Mouse (Mus musculus): Measurements from ENCODE around the gene Zfp944. TPM values are rescaled to one million over a fixed set of nuclear protein-coding genes. Genes with fewer than 3 reads are reported as not detected.
"Not testable (repeated sequence)": the region's sequence is repeated elsewhere in the genome, so short reads cannot be mapped to it uniquely, and the experiment has no call there.

The Zfp944 gene
- 15.3 and 16.7 TPM in 2 replicates for polyA plus RNA-seq (2015; fragmentation: Nextera tagmentation; extraction: Ambion mirVana)

DNA sequence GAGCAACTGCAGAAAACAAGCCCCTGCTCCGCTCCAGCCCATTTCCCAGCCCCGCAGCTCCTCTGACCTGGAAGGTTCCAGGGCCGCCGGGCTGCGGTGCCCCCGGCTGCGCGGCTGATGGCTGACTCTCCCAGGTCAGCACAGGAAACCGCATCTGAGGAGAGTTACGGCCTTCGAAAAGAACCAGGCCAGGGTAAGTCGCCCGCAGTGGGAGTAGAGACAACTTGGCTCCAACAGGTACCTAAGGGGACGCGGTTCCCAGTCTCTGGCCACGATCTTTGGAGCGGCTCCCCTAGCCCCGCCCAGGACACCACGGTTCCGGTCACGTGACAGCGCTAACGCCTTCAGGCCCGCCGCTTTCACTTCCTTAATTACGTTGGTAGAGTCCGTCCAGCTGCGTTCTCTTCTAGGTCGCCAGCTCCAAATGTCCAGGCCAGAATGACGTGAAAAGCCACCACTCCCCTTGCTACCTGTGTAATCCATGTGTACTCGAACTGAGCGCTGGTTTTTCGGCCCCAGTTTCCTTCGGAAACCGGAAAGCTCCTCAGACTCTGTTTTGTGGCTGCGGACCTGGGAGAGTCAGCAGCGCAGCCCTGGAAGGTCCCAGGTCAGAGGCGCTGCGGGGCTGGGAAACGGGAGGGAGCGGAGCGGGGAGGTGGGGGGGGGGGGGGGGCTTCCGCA, at the start of gene Zfp944, which contains the start of gene Zfp758:
Gene Zfp944, minus strand, starts transcription at position 300 of the 681 bp plus-strand sequence.
Gene Zfp758, plus strand, starts transcription at position 353 of the 681 bp plus-strand sequence.
- Histone ChIP-seq H3K36me3 (peaks cover 25% of the 10 kb centered on the region), H3K4me3 (peak within 1 kb of the TSS; percentile 57), H3K27ac (peak within 1 kb of the TSS; percentile 48; the same call in 1 of the 2 replicates), H3K4me1 (peaks cover 15% of the 10 kb centered on the region), H3K4me2 (replicated peaks) (peak within 1 kb of the TSS; percentile 68), H3K9ac (peak within 1 kb of the TSS; percentile 75)
- H3K27me3 ChIP-seq, H3K9me3 ChIP-seq: not testable (repeated sequence)
- peak; percentile 98 for ATAC-seq (ENCODE audit: low FRiP score, low read depth)
- whole genome bisulfite sequencing = under 1% methylated on average over 31 of the region's 43 CpGs

DNA sequence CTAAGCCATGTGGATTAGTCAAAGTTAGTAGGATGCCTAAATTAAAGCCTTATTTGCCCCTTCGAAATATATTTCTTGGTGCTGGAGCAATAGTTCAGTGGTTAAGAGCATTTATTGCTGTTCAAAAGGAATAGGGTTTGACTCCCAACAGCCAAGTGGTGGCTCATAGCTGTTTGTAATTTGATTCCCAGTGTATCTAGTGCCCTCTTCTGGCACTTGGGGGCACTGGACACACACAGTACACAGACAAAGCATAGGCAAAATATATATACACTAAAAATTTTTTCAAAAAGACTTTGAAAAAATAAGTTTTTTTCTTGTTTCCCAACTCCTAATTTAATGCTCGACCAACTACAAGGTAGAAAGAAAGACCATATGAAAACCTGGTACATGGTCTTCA, 49.6 kb upstream of the Zfp944 start:
- H3K9me3 ChIP-seq = no peaks in the 10 kb centered on the region
- no peaks in the 10 kb centered on the region for H3K36me3 ChIP-seq
- H3K4me3 ChIP-seq = no peak overlapping the region
- H3K4me2 ChIP-seq (replicated peaks) = no peak overlapping the region
- H3K27me3 ChIP-seq = no peaks in the 10 kb centered on the region
- WGBS = 75% methylated on average over 2 of the region's 2 CpGs
- H3K4me1 ChIP-seq = no peaks in the 10 kb centered on the region
- H3K9ac ChIP-seq = no peak overlapping the region
- H3K27ac ChIP-seq = no peak overlapping the region
- ATAC-seq (ENCODE audit: low FRiP score, low read depth) = no peak

DNA sequence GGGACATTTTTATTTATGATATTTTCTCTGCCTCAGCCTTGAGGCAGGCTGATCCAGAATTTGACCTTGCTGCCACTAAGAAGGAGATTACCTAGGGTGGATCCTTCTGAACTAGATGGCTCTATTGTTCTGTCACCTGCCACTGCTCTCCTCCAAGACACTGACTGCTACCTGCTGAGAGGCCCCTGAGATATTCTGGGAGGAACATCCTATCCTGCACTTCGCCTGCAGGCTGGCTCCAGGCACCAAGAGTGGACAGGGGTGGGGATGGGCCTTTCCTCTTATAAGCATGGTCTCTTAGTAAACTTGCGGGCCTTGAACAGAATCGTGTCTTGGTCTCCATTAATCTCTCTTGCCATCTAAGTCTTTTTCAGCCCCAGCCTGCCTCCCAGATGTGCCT, 2.7 kb upstream of the Zfp944 start:
- H3K27me3 ChIP-seq = no peaks in the 10 kb centered on the region
- peaks cover 15% of the 10 kb centered on the region for H3K4me1 ChIP-seq
- no peak overlapping the region for H3K4me3 ChIP-seq
- H3K27ac ChIP-seq = no peak overlapping the region
- no peak overlapping the region for H3K9ac ChIP-seq
- H3K4me2 ChIP-seq (replicated peaks) = no peak overlapping the region
- ATAC-seq (ENCODE audit: low FRiP score, low read depth) = no peak
- H3K9me3 ChIP-seq = peaks cover 15% of the 10 kb centered on the region
- 91% methylated on average over 3 of the region's 3 CpGs for WGBS
- peaks cover 20% of the 10 kb centered on the region for H3K36me3 ChIP-seq

DNA sequence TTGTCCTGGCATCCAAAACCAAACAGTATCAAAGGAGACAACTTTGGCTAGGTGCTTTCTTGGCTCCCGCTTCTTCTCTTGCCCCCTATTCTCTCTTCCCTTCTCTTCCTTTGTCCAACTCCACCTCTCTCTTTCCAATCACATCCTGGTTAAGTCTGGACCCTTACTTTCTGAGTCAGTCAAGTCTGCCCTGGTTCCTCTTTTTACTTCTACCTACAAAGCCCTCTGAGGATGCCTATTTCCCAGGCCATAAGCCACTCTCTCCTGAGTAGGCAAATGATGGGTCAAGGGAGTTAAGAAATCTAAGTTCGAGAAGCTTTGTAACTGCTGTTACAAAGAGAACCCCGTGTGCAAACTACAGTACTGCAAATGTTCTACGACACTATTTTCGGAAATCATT, 628 bp downstream of the Zfp944 start:
- peaks cover 15% of the 10 kb centered on the region for H3K4me1 ChIP-seq
- peak overlapping the region; percentile 75 for H3K9ac ChIP-seq
- no peak overlapping the region; the same call in 1 of the 2 replicates for H3K27ac ChIP-seq
- WGBS = 27% methylated on average over 5 of the region's 5 CpGs
- H3K4me2 ChIP-seq (replicated peaks) = peak overlapping the region; percentile 68
- ATAC-seq (ENCODE audit: low FRiP score, low read depth) = no peak
- peaks cover 9% of the 10 kb centered on the region; the same call in 1 of the 2 replicates for H3K9me3 ChIP-seq
- H3K4me3 ChIP-seq = peak overlapping the region; percentile 57
- H3K36me3 ChIP-seq = peaks cover 25% of the 10 kb centered on the region
- no peaks in the 10 kb centered on the region for H3K27me3 ChIP-seq

DNA sequence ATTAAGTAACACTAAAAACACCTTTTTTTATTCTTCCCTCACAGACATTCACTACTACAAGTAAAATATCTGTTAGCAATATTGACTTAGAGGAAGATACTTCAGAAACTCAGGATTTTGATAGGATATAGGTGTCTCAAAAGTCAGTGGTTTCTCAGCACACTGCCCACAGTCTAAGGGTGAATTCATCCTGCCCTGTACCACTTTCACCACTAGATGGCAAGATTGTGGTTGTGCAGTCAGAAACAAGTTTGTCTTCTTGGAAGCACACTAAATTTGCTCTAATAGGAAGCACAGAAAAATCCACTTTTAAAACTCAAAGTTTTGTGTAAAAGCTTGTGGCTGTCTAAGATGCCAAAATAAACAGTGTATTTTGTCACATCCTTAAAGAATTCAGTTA, 8.4 kb downstream of the Zfp944 start:
- no peak overlapping the region for H3K9ac ChIP-seq
- H3K4me3 ChIP-seq = no peak overlapping the region
- no peak overlapping the region for H3K27ac ChIP-seq
- no peak for ATAC-seq (ENCODE audit: low FRiP score, low read depth)
- no peaks in the 10 kb centered on the region for H3K9me3 ChIP-seq
- H3K4me1 ChIP-seq = no peaks in the 10 kb centered on the region
- H3K36me3 ChIP-seq = peaks cover 18% of the 10 kb centered on the region
- no peaks in the 10 kb centered on the region for H3K27me3 ChIP-seq
- no peak overlapping the region for H3K4me2 ChIP-seq (replicated peaks)

DNA sequence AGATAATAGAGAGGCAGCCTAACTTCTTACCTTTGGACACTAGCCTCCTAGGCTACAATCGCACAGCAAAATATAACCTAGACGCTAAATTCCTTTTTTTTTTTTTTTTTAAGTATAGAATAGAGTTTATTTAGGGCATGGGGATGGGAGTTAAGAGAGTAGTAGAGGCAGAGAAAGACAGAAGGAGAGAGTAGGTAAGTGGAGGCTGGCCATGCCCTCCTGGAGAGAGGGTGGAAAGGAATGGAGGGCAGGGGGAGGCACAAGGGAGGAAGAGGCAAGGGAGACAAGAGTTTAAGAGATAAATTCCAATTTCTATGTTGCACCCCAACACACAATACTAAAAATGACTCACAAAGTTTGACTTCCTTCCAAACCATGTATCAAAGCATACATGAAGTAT, 46.0 kb downstream of the Zfp944 start:
- Histone ChIP-seq H3K4me3 (peak overlapping the region; percentile 64), H3K9ac (peak overlapping the region; percentile 74), H3K4me2 (replicated peaks) (peak overlapping the region; percentile 62), H3K27ac (0 out of 2 replicates have a peak overlapping the region, but pooled peaks have one; percentile 58)
- H3K27me3 ChIP-seq; ATAC-seq (ENCODE audit: low FRiP score, low read depth); H3K9me3 ChIP-seq; H3K4me1 ChIP-seq; H3K36me3 ChIP-seq: not testable (repeated sequence)
- WGBS = 16% methylated on average over 2 of the region's 2 CpGs

DNA sequence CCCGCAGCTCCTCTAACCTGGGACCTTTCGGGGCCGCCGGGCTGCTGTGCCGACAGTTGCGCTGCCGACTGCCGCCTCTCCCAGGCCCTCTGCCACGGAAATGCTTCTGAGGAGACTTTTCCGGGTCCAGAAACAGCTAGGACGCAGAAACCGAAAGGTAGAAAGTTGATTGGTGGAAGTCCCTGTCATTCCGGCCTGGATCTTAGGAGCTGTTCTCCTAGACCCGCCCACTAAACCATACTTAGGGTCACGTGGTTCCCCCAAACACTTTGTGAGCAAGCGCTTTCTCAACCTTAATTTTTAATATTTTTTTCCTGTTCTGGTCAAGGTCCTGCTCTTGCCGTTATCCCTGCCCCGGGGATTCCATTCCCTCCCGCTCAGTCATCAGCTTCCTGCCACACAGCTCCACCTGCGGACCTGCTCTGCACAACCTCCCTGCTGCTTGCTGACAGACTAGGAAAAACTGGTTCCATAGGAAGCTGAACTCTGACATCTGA, 46.4 kb downstream of the Zfp944 start, which contains the start of gene CT030661.1:
Gene CT030661.1, minus strand, starts transcription at position 108 of the 497 bp plus-strand sequence.
- WGBS = under 1% methylated on average over 20 of the region's 20 CpGs
- peak within 1 kb of the TSS; percentile 74 for H3K9ac ChIP-seq
- H3K9me3 ChIP-seq, H3K27me3 ChIP-seq, H3K4me1 ChIP-seq, H3K36me3 ChIP-seq: not testable (repeated sequence)
- ATAC-seq (ENCODE audit: low FRiP score, low read depth) = peak; percentile 99
- H3K27ac ChIP-seq = peak within 1 kb of the TSS; percentile 58
- peak within 1 kb of the TSS; percentile 64 for H3K4me3 ChIP-seq
- H3K4me2 ChIP-seq (replicated peaks) = peak within 1 kb of the TSS; percentile 62

DNA sequence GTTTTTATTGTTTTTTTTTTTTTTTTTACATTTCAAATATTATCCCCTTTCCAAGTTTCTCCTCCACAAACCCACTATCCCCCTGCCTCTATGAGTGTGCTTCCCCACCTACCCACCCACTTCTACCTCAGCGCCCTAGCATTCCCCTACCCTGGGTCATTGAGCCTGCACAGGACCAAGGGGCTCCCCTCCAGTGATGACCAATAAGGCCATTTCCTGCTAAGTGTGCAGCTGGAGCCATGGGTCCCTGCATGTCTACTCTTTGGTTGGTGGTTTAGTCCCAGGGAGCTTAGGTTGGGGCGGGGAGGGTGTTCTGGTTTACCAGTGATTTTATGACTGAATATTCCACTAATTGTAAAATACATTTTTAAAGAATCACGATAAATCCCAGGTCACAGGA, 47.0 kb downstream of the Zfp944 start:
- H3K4me3 ChIP-seq = peak overlapping the region; percentile 64
- H3K27ac ChIP-seq, H3K36me3 ChIP-seq, H3K4me1 ChIP-seq, H3K27me3 ChIP-seq, H3K9me3 ChIP-seq: not testable (repeated sequence)
- peak overlapping the region; percentile 62 for H3K4me2 ChIP-seq (replicated peaks)
- ATAC-seq (ENCODE audit: low FRiP score, low read depth) = peak; percentile 66
- WGBS = 0% methylated on average over 3 of the region's 3 CpGs
- peak overlapping the region; percentile 74 for H3K9ac ChIP-seq

Other genes starting within 250 kb of the Zfp944 start
- 2.8 TPM in 2 replicates for gene Zfp947, start 195.2 kb downstream of the Zfp944 start, polyA plus RNA-seq (2015; fragmentation: Nextera tagmentation; extraction: Ambion mirVana)
- 2.6 TPM in 2 replicates for gene Zfp994, start 135.8 kb downstream of the Zfp944 start, polyA plus RNA-seq (2015; fragmentation: Nextera tagmentation; extraction: Ambion mirVana)
- 12.4 and 12.5 TPM in 2 replicates for gene CT030661.1, start 46.6 kb downstream of the Zfp944 start, polyA plus RNA-seq (2015; fragmentation: Nextera tagmentation; extraction: Ambion mirVana)
- 9.0 and 9.2 TPM in 2 replicates for gene Zfp758, start 53 bp upstream of the Zfp944 start, polyA plus RNA-seq (2015; fragmentation: Nextera tagmentation; extraction: Ambion mirVana)
- 19.8 and 20.7 TPM in 2 replicates for gene Zfp946, start 62.8 kb upstream of the Zfp944 start, polyA plus RNA-seq (2015; fragmentation: Nextera tagmentation; extraction: Ambion mirVana)
- gene Vmn2r111, start 212.1 kb upstream of the Zfp944 start, polyA plus RNA-seq (2015; fragmentation: Nextera tagmentation; extraction: Ambion mirVana) = not detected in 2 replicates
- not detected in 2 replicates for gene Vmn2r112, start 239.6 kb upstream of the Zfp944 start, polyA plus RNA-seq (2015; fragmentation: Nextera tagmentation; extraction: Ambion mirVana)

All from limb, embryonic 13.5 days (tissue).